Mouse (Mus musculus) limb, embryonic 15.5 days (tissue): ENCODE data around the gene Npc2. TPM values are rescaled to one million over a fixed set of nuclear protein-coding genes. Genes with fewer than 3 reads are reported as not detected.

ENCODE experiments used
- ATAC-seq: fragments of 200-750 bp; cut with Nextera tagmentation; 2 replicates; pipeline ENCODE4 v1.8.0; 2017; ENCODE audit warnings: low read depth, moderate TSS enrichment; ENCODE audit not compliant: insufficient number of reproducible peaks, low FRiP score, low TSS enrichment
- H3K27ac ChIP-seq: fragments of 300-500 bp; sonication (generic); 2 replicates; pipeline ENCODE4 v1.5.1; 2015; ENCODE audit warnings: moderate library complexity, mild to moderate bottlenecking, inconsistent platforms
- H3K27me3 ChIP-seq: fragments of 300-500 bp; sonication (generic); 2 replicates; pipeline ENCODE4 v1.6.1; 2015; ENCODE audit warnings: inconsistent platforms
- H3K36me3 ChIP-seq: fragments of 300-500 bp; sonication (generic); 2 replicates; pipeline ENCODE4 v1.6.1; 2015; ENCODE audit warnings: inconsistent platforms
- H3K4me1 ChIP-seq: fragments of 300-500 bp; sonication (generic); 2 replicates; pipeline ENCODE4 v1.6.1; 2015; ENCODE audit warnings: inconsistent platforms
- H3K4me2 ChIP-seq: fragments of 300-500 bp; sonication (generic); 2 replicates; pipeline ENCODE4 v1.6.1; 2015; ENCODE audit warnings: mild to moderate bottlenecking, inconsistent platforms
- H3K4me3 ChIP-seq: fragments of 300-500 bp; sonication (generic); 2 replicates; pipeline ENCODE4 v1.5.1; 2015; ENCODE audit warnings: mild to moderate bottlenecking, inconsistent platforms
- H3K9ac ChIP-seq: fragments of 300-500 bp; sonication (generic); 2 replicates; pipeline ENCODE4 v1.6.1; 2015; ENCODE audit warnings: inconsistent platforms
- H3K9me3 ChIP-seq: fragments of 300-500 bp; sonication (generic); 2 replicates; pipeline ENCODE4 v1.6.1; 2016; ENCODE audit warnings: inconsistent platforms
- WGBS: fragments of 180-500 bp; shearing (Covaris S2); methylation state at CpG from one replicate; pipeline ENCODE4 v1.1.7; 2015; 5-methylcytosine and 5-hydroxymethylcytosine counted together
- polyA plus RNA-seq: library from polyadenylated mRNA; unstranded; fragments of >200 nt; fragmentation: Nextera tagmentation; extraction: Ambion mirVana; gene quantifications from 2 replicates; pipeline ENCODE4 v1.2.1, GENCODE M21; 2015

Npc2 gene
- polyA plus RNA-seq, 1 experiment from 2014 or later: 76.6 TPM

- H3K9me3 ChIP-seq: no peaks in the 10 kb centered on the region
- no peak for ATAC-seq
- WGBS: 67% methylated on average over 16 of the region's 16 CpGs
- H3K9ac ChIP-seq: no peak overlapping the region
- no peak overlapping the region for H3K4me3 ChIP-seq
- no peak overlapping the region for H3K27ac ChIP-seq
- 0 out of 2 replicates have a peak, but pooled peaks cover 6% of the 10 kb centered on the region for H3K4me1 ChIP-seq
- H3K36me3 ChIP-seq: peaks cover 41% of the 10 kb centered on the region
- no peaks in the 10 kb centered on the region for H3K27me3 ChIP-seq
- H3K4me2 ChIP-seq: no peak overlapping the region
These were observed 17.8 kb downstream of the Npc2 start for GRCm38 (mm10) chr12:84755008-84755695.

GRCm38 (mm10) chr12:84752131-84752977 is 20.6 kb downstream of the Npc2 start:
- WGBS: 35% methylated on average over 14 of the region's 14 CpGs
- Histone ChIP-seq H3K27ac (no peak overlapping the region), H3K9ac (no peak overlapping the region), H3K4me2 (no peak overlapping the region), H3K4me1 (0 out of 2 replicates have a peak, but pooled peaks cover 6% of the 10 kb centered on the region), H3K27me3 (no peaks in the 10 kb centered on the region), H3K4me3 (no peak overlapping the region), H3K36me3 (peaks cover 18% of the 10 kb centered on the region), H3K9me3 (no peaks in the 10 kb centered on the region)
- no peak for ATAC-seq

- no peak overlapping the region for H3K4me3 ChIP-seq
- no peak overlapping the region for H3K27ac ChIP-seq
- 39% methylated on average over 14 of the region's 14 CpGs for WGBS
- no peak for ATAC-seq
- H3K36me3 ChIP-seq: peaks cover 1% of the 10 kb centered on the region; the same call in 1 of the 2 replicates
- H3K9ac ChIP-seq: no peak overlapping the region
- H3K4me1 ChIP-seq: 0 out of 2 replicates have a peak, but pooled peaks cover 6% of the 10 kb centered on the region
- no peaks in the 10 kb centered on the region for H3K27me3 ChIP-seq
- no peak overlapping the region for H3K4me2 ChIP-seq
- no peaks in the 10 kb centered on the region for H3K9me3 ChIP-seq
These were observed 22.3 kb downstream of the Npc2 start for GRCm38 (mm10) chr12:84750661-84751060.

- H3K4me2 ChIP-seq: no peak overlapping the region
- H3K9ac ChIP-seq: no peak overlapping the region
- 68% methylated on average over 3 of the region's 3 CpGs for WGBS
- no peak overlapping the region for H3K27ac ChIP-seq
- H3K9me3 ChIP-seq: no peaks in the 10 kb centered on the region
- ATAC-seq: no peak
- no peaks in the 10 kb centered on the region for H3K27me3 ChIP-seq
- no peak overlapping the region for H3K4me3 ChIP-seq
- 0 out of 2 replicates have a peak, but pooled peaks cover 6% of the 10 kb centered on the region for H3K4me1 ChIP-seq
- no peaks in the 10 kb centered on the region for H3K36me3 ChIP-seq
These were observed 24.8 kb downstream of the Npc2 start for GRCm38 (mm10) chr12:84748134-84748533.

GRCm38 (mm10) chr12:84745700-84746099 is 27.3 kb downstream of the Npc2 start:
- Histone ChIP-seq H3K9ac (no peak overlapping the region), H3K4me2 (no peak overlapping the region), H3K4me1 (0 out of 2 replicates have a peak, but pooled peaks cover under 1% of the 10 kb centered on the region), H3K27ac (no peak overlapping the region), H3K9me3 (no peaks in the 10 kb centered on the region), H3K27me3 (no peaks in the 10 kb centered on the region), H3K36me3 (no peaks in the 10 kb centered on the region), H3K4me3 (no peak overlapping the region)
- no peak for ATAC-seq
- 71% methylated on average over 4 of the region's 4 CpGs for WGBS

- H3K4me1 ChIP-seq: no peaks in the 10 kb centered on the region
- ATAC-seq: no peak
- H3K9me3 ChIP-seq: no peaks in the 10 kb centered on the region
- no peaks in the 10 kb centered on the region for H3K27me3 ChIP-seq
- no peak overlapping the region for H3K9ac ChIP-seq
- H3K36me3 ChIP-seq: no peaks in the 10 kb centered on the region
- no peak overlapping the region for H3K4me3 ChIP-seq
- 85% methylated on average over 10 of the region's 10 CpGs for WGBS
- H3K27ac ChIP-seq: no peak overlapping the region
- H3K4me2 ChIP-seq: no peak overlapping the region
These were observed 29.5 kb downstream of the Npc2 start for GRCm38 (mm10) chr12:84743496-84743895.

GRCm38 (mm10) chr12:84733366-84733765 is 39.6 kb downstream of the Npc2 start:
- H3K27me3 ChIP-seq: no peaks in the 10 kb centered on the region
- H3K4me3 ChIP-seq: no peak overlapping the region
- H3K36me3 ChIP-seq: no peaks in the 10 kb centered on the region
- H3K9ac ChIP-seq: no peak overlapping the region
- no peak overlapping the region for H3K4me2 ChIP-seq
- no peaks in the 10 kb centered on the region for H3K4me1 ChIP-seq
- WGBS: 66% methylated on average over 13 of the region's 13 CpGs
- ATAC-seq: no peak
- H3K9me3 ChIP-seq: no peaks in the 10 kb centered on the region
- H3K27ac ChIP-seq: no peak overlapping the region

GRCm38 (mm10) chr12:84728421-84728820 is 44.5 kb downstream of the Npc2 start:
- WGBS: 88% methylated on average over 10 of the region's 10 CpGs
- H3K27me3 ChIP-seq: 0 out of 2 replicates have a peak, but pooled peaks cover 2% of the 10 kb centered on the region
- H3K9ac ChIP-seq: no peak overlapping the region
- H3K4me1 ChIP-seq: no peaks in the 10 kb centered on the region
- H3K4me2 ChIP-seq: no peak overlapping the region
- no peak for ATAC-seq
- H3K36me3 ChIP-seq: no peaks in the 10 kb centered on the region
- H3K4me3 ChIP-seq: no peak overlapping the region
- no peaks in the 10 kb centered on the region for H3K9me3 ChIP-seq
- no peak overlapping the region for H3K27ac ChIP-seq

GRCm38 (mm10) chr12:84727434-84727833 is 45.5 kb downstream of the Npc2 start:
- Histone ChIP-seq H3K27ac (no peak overlapping the region), H3K4me3 (no peak overlapping the region), H3K27me3 (0 out of 2 replicates have a peak, but pooled peaks cover 2% of the 10 kb centered on the region), H3K9ac (no peak overlapping the region), H3K36me3 (no peaks in the 10 kb centered on the region), H3K9me3 (no peaks in the 10 kb centered on the region), H3K4me2 (no peak overlapping the region), H3K4me1 (no peaks in the 10 kb centered on the region)
- 49% methylated on average over 5 of the region's 5 CpGs for WGBS
- no peak for ATAC-seq

GRCm38 (mm10) chr12:84726986-84727385 is 46.0 kb downstream of the Npc2 start:
- Histone ChIP-seq H3K4me1 (no peaks in the 10 kb centered on the region), H3K9ac (no peak overlapping the region), H3K27me3 (0 out of 2 replicates have a peak, but pooled peaks cover 2% of the 10 kb centered on the region), H3K4me2 (no peak overlapping the region), H3K36me3 (no peaks in the 10 kb centered on the region), H3K4me3 (no peak overlapping the region), H3K27ac (no peak overlapping the region), H3K9me3 (no peaks in the 10 kb centered on the region)
- ATAC-seq: no peak
- WGBS: 31% methylated on average over 4 of the region's 4 CpGs

- Histone ChIP-seq H3K36me3 (no peaks in the 10 kb centered on the region), H3K27me3 (0 out of 2 replicates have a peak, but pooled peaks cover 2% of the 10 kb centered on the region), H3K27ac (no peak overlapping the region), H3K4me3 (no peak overlapping the region), H3K9me3 (no peaks in the 10 kb centered on the region), H3K9ac (no peak overlapping the region), H3K4me2 (no peak overlapping the region), H3K4me1 (no peaks in the 10 kb centered on the region)
- no peak for ATAC-seq
- WGBS: 82% methylated on average over 4 of the region's 4 CpGs
These were observed 46.6 kb downstream of the Npc2 start for GRCm38 (mm10) chr12:84726391-84726790.
